Mouse (Mus musculus) liver, adult 2 months (tissue): ENCODE data around the gene Sh3bp2. TPM values are rescaled to one million over a fixed set of nuclear protein-coding genes. Genes with fewer than 3 reads are reported as not detected.

Source experiments
- DNase-seq: peaks from one replicate; pipeline ENCODE4 v3.0.0-alpha.2; 2011; ENCODE audit warnings: low read depth, low spot score; ENCODE audit errors: extremely low read depth
- H3K27ac ChIP-seq: fragments of 200-500 bp; replicated peaks from 2 replicates; pipeline ENCODE4 v1.5.1; 2012; ENCODE audit warnings: low read depth, mild to moderate bottlenecking, control low read depth, inconsistent platforms, low read length; ENCODE audit not compliant: insufficient read depth
- H3K27me3 ChIP-seq: fragments of 200-500 bp; 2 replicates; pipeline ENCODE4 v1.6.1; 2012; ENCODE audit warnings: mild to moderate bottlenecking, moderate library complexity, low read length, inconsistent platforms; ENCODE audit not compliant: control insufficient read depth, insufficient read depth
- H3K36me3 ChIP-seq: fragments of 200-500 bp; 2 replicates; pipeline ENCODE4 v1.6.1; 2012; ENCODE audit warnings: low read length, inconsistent platforms; ENCODE audit not compliant: control insufficient read depth, insufficient read depth
- H3K4me1 ChIP-seq: fragments of 200-500 bp; 2 replicates; pipeline ENCODE4 v1.6.1; 2011; ENCODE audit warnings: low read length; ENCODE audit not compliant: control insufficient read depth, insufficient read depth
- H3K4me3 ChIP-seq: fragments of 200-500 bp; 2 replicates; pipeline ENCODE4 v1.5.1; 2011; ENCODE audit warnings: low read depth, mild to moderate bottlenecking, control low read depth, low read length, moderate library complexity; ENCODE audit not compliant: insufficient read depth
- H3K79me2 ChIP-seq: fragments of 200-500 bp; 2 replicates; pipeline ENCODE4 v1.6.1; 2012; ENCODE audit warnings: inconsistent platforms, mild to moderate bottlenecking, low read length, moderate library complexity; ENCODE audit not compliant: control insufficient read depth, insufficient read depth
- H3K9ac ChIP-seq: fragments of 200-500 bp; 2 replicates; pipeline ENCODE4 v1.6.1; 2012; ENCODE audit warnings: low read depth, mild to moderate bottlenecking, control low read depth, inconsistent platforms, low read length
- CTCF ChIP-seq: fragments of 200-500 bp; IDR thresholded peaks from 2 replicates; pipeline ENCODE4 v1.5.1; 2011; ENCODE audit warnings: low read depth, low read length, control low read depth
- POLR2A ChIP-seq: fragments of 200-500 bp; IDR thresholded peaks from 2 replicates; pipeline ENCODE4 v1.6.1; 2011; ENCODE audit warnings: low read length, control low read depth; ENCODE audit not compliant: insufficient read depth; ENCODE audit errors: extremely low read depth
- WGBS: fragments of 180-500 bp; shearing (Covaris S2); methylation state at CpG from one replicate; pipeline ENCODE4 v1.1.7; 2018; 5-methylcytosine and 5-hydroxymethylcytosine counted together
- polyA plus RNA-seq: library from polyadenylated mRNA; depleted of rRNA; stranded (reverse); fragments of >200 nt; gene quantifications from 2 replicates; pipeline ENCODE4 v1.2.3, GENCODE M21; 2012; rRNA removed
- total RNA-seq: library from RNA; depleted of rRNA; stranded (reverse); fragments of >200 nt; gene quantifications from 2 replicates; pipeline ENCODE4 v1.2.3, GENCODE M21; 2014; rRNA removed

Sh3bp2 gene
- total RNA-seq = 9.1 and 11.9 TPM in 2 replicates
- 16.9 and 20.5 TPM in 2 replicates for polyA plus RNA-seq

GRCm38 (mm10) chr5:34525663-34526476 lies at the start of gene Sh3bp2:
Gene Sh3bp2 (plus strand): TSS chr5:34525838.
- H3K36me3 ChIP-seq = no peaks in the 10 kb centered on the region
- peak within 1 kb of the TSS; percentile 91 for H3K27ac ChIP-seq
- peaks cover 37% of the 10 kb centered on the region for H3K4me1 ChIP-seq
- under 1% methylated on average over 38 of the region's 38 CpGs for WGBS
- peak; percentile 94 for TF ChIP-seq POLR2A
- no peak for TF ChIP-seq CTCF
- peak within 1 kb of the TSS; percentile 83 for H3K4me3 ChIP-seq
- no peaks in the 10 kb centered on the region for H3K79me2 ChIP-seq
- no peaks in the 10 kb centered on the region for H3K27me3 ChIP-seq
- peak; percentile 82 for DNase-seq
- peak within 1 kb of the TSS; percentile 92 for H3K9ac ChIP-seq

GRCm38 (mm10) chr5:34480926-34481325 lies 44.7 kb upstream of the Sh3bp2 start:
- TF ChIP-seq POLR2A (no peak), CTCF (no peak)
- H3K79me2 ChIP-seq = no peaks in the 10 kb centered on the region
- WGBS = 86% methylated on average over 3 of the region's 3 CpGs
- no peak for DNase-seq
- H3K27me3 ChIP-seq = no peaks in the 10 kb centered on the region
- no peak overlapping the region for H3K27ac ChIP-seq
- H3K4me1 ChIP-seq = no peaks in the 10 kb centered on the region
- no peak overlapping the region for H3K4me3 ChIP-seq
- peaks cover 31% of the 10 kb centered on the region for H3K36me3 ChIP-seq
- H3K9ac ChIP-seq = no peak overlapping the region

GRCm38 (mm10) chr5:34485731-34486130 lies 39.9 kb upstream of the Sh3bp2 start:
- Histone ChIP-seq H3K27ac (no peak overlapping the region), H3K79me2 (no peaks in the 10 kb centered on the region), H3K36me3 (peaks cover 4% of the 10 kb centered on the region; the same call in 1 of the 2 replicates), H3K4me3 (no peak overlapping the region), H3K9ac (no peak overlapping the region), H3K27me3 (no peaks in the 10 kb centered on the region), H3K4me1 (no peaks in the 10 kb centered on the region)
- no peak for DNase-seq
- WGBS = 81% methylated on average over 15 of the region's 15 CpGs
- TF ChIP-seq POLR2A (no peak), CTCF (no peak)

GRCm38 (mm10) chr5:34487320-34488090 lies 38.1 kb upstream of the Sh3bp2 start:
- no peaks in the 10 kb centered on the region for H3K79me2 ChIP-seq
- TF ChIP-seq POLR2A (no peak), CTCF (no peak)
- H3K27ac ChIP-seq = peak overlapping the region; percentile 19; the same call in 1 of the 2 replicates
- H3K9ac ChIP-seq = no peak overlapping the region
- no peaks in the 10 kb centered on the region for H3K27me3 ChIP-seq
- H3K4me3 ChIP-seq = no peak overlapping the region
- peak; percentile 33 for DNase-seq
- peaks cover under 1% of the 10 kb centered on the region; the same call in 1 of the 2 replicates for H3K36me3 ChIP-seq
- 74% methylated on average over 6 of the region's 6 CpGs for WGBS
- no peaks in the 10 kb centered on the region for H3K4me1 ChIP-seq

- H3K79me2 ChIP-seq = no peaks in the 10 kb centered on the region
- H3K27me3 ChIP-seq = no peaks in the 10 kb centered on the region
- WGBS = 83% methylated on average over 6 of the region's 6 CpGs
- no peak for DNase-seq
- H3K36me3 ChIP-seq = no peaks in the 10 kb centered on the region
- no peak overlapping the region for H3K9ac ChIP-seq
- no peaks in the 10 kb centered on the region for H3K4me1 ChIP-seq
- no peak overlapping the region for H3K27ac ChIP-seq
- H3K4me3 ChIP-seq = no peak overlapping the region
- TF ChIP-seq POLR2A (no peak), CTCF (no peak)
Observed at GRCm38 (mm10) chr5:34488741-34489417, 36.8 kb upstream of the Sh3bp2 start.
